Mouse (Mus musculus) splenic B cell, adult 2 months (primary cell): Measurements from ENCODE around the gene Tmem222.

ENCODE experiments used
- DNase-seq: peaks from one replicate; pipeline ENCODE4 v3.0.0-alpha.2; 2011; ENCODE audit warnings: low read depth, low spot score
- H3K27me3 ChIP-seq: 2 replicates; pipeline ENCODE4 v1.6.1; 2012; ENCODE audit warnings: mild to moderate bottlenecking, low read length, moderate library complexity, mixed read lengths; ENCODE audit not compliant: control insufficient read depth, poor library complexity, insufficient read depth, severe bottlenecking
- H3K36me3 ChIP-seq: 2 replicates; pipeline ENCODE4 v1.6.1; 2012; ENCODE audit warnings: mild to moderate bottlenecking, low read length, moderate library complexity, mixed read lengths; ENCODE audit not compliant: control insufficient read depth, poor library complexity, insufficient read depth, severe bottlenecking

Gene Tmem222

DNA sequence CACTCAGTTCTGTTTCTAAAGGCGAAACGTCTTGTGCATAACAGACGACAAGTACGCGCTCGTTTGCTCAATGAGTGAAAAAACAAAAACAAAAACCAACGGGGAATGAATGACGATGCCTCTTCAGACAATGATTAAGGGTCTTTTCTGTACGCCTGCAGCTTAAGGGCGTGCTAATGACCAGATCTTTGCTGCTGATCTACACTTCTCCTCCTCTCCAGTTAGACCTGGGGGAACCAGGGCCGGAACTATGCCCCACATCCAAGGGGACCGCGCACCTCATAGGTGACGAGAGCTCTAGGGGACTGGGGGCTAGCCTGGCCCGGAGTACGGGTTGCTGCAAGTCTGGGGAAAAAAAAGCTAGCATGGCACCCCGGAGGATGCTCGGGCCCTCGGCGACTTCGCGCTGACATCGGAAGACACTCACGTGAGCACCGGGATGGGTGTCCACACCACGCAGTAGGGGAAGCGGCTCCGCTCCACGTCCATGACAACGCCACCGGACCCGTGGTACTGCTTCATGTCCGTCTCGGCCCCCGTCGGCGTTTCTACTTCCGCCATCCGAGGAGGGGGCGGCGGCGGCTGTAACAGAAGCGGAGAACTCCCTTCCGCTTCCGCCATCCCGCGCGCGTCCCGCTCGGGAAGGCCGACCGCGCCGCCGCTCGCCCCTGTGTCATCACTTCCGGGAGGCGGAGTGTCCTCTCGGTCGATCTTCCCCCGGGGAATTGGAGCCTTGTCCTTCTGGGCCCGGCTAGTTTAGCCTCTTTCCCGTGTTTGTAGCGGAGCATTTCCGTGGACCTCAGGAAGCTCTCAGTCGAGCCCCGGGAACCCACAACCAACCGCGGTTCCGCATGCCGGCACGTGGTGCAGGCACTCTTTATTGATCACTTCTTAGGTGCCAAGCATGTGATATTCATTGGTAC lies at the start of gene Tmem222:
Tmem222 (minus strand) TSS at position 689 of the 923 bp plus-strand sequence.
- no peaks in the 10 kb centered on the region for H3K27me3 ChIP-seq
- 0 out of 2 replicates have a peak, but pooled peaks cover under 1% of the 10 kb centered on the region for H3K36me3 ChIP-seq
- peak; percentile 90 for DNase-seq

DNA sequence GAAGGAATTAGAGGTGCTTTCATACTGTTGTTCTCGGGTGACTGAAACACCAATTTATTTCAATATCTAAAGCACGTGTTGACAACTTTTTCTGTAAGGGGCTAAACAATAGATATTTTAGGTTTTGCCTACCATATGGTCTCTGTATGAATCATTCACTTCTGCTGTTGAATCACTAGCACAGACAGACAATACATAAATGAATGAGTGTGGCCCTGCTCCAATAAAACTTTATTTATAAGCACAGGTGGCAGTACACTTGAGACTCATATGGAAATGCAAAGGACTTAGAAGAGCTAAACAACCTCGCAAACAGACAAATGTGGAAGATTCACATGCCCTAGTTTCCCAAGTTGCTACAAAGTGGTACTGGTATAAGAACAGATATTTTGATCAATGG lies 42.1 kb upstream of the Tmem222 start:
- Histone ChIP-seq H3K27me3 (no peaks in the 10 kb centered on the region), H3K36me3 (0 out of 2 replicates have a peak, but pooled peaks cover 7% of the 10 kb centered on the region)
- DNase-seq = no peak

DNA sequence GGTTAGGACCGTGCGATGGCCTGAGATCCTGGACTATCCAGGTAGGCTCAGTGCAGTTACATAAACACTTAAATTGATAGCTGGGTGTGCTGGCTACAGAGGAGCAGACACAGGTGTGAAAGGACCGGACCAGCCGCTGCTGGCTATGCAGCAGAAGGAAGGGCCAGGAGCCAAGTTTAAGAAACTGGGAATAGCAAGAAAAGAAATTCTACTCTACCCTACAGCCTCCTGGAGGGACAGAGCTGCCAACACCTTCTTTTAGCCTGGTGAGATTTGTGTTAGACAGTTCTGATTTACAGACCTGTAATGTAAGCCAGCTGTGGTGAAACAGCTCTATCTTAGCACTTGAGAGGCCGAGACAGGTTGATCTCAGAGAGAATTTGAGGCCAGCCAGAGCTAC lies 38.4 kb upstream of the Tmem222 start:
- no peaks in the 10 kb centered on the region for H3K27me3 ChIP-seq
- H3K36me3 ChIP-seq = peaks cover 7% of the 10 kb centered on the region; the same call in 1 of the 2 replicates
- DNase-seq = no peak

DNA sequence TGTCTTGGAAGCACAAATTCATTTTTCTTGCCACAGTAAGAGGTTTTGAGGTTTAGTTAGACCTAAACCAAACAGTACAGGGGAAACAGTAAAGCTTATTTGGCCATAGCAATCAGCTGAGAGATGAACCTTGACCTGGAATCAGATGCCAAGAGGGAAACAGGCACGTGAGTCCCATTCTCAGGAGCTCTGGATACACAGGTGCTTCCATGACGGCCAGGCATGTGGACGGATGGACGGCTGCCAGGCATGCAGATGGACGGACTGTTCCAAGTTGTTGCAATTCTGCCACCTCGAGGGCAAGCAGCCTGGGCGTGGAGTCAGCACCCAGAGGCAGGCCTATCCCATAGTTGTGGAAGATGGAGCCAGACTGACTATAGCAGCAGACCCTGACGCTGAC lies 37.3 kb upstream of the Tmem222 start:
- peaks cover 3% of the 10 kb centered on the region; the same call in 1 of the 2 replicates for H3K36me3 ChIP-seq
- no peaks in the 10 kb centered on the region for H3K27me3 ChIP-seq
- DNase-seq = no peak

DNA sequence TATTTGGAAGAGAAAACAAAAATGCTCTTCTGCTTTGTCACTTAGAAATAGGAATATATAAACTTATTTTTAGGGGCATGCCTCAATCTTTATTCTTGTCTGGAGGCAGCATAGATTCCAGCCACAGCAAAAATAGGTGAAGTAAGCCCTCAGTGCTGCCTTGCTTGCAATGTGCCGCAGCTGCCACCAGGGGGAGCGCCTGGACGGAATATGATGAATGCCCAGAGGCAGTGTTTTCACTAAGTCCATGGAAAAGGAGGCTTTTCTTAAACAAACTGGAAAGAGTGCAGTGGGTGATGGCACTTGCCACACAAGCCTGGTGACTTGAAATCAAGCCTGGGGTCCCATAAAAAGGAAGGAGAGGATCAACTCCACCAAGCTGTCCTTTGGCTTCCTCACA lies 32.4 kb upstream of the Tmem222 start:
- H3K27me3 ChIP-seq = no peaks in the 10 kb centered on the region
- peak; percentile 83 for DNase-seq
- H3K36me3 ChIP-seq = peaks cover 2% of the 10 kb centered on the region; the same call in 1 of the 2 replicates

DNA sequence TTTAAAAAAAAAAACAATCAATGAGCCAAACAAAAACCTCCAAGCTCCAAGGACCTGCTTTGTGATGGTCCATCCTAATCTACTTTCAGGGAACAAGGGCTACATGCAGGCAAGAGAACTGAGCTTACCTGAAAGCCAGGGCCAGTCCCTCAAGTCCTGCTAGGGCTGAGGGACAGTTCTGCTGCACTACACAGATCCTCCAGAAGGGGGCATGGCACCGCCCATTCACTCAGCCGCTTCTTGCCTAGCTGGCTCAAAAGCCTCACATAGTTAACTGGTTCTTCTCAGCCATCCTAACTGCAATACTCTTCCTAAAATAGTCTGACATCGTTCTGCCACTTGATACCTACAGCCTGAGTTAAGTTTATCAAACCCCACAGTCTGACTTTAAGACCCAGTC lies 29.7 kb upstream of the Tmem222 start:
- peak; percentile 79 for DNase-seq
- no peaks in the 10 kb centered on the region for H3K27me3 ChIP-seq
- no peaks in the 10 kb centered on the region; the same call in 1 of the 2 replicates for H3K36me3 ChIP-seq

DNA sequence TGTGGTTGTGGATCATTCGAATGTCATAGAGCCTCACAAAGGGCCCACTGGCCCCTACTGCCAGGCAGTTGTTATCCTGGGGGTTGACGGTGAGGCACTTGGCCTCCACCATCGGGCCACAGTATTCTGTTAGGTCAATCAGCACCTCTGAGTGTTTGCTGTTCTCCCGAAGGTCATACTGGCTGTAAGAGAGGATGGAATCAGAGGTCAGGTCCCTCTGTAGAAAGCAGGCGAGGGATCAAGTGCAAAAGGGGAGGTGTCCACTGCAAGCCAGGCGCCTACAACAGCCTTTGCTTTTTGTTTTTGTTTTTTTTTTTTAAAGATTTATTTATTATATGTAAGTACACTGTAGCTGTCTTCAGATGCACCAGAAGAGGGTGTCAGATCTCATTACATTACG lies 28.2 kb upstream of the Tmem222 start:
- Histone ChIP-seq H3K36me3 (no peaks in the 10 kb centered on the region), H3K27me3 (no peaks in the 10 kb centered on the region)
- DNase-seq = no peak

DNA sequence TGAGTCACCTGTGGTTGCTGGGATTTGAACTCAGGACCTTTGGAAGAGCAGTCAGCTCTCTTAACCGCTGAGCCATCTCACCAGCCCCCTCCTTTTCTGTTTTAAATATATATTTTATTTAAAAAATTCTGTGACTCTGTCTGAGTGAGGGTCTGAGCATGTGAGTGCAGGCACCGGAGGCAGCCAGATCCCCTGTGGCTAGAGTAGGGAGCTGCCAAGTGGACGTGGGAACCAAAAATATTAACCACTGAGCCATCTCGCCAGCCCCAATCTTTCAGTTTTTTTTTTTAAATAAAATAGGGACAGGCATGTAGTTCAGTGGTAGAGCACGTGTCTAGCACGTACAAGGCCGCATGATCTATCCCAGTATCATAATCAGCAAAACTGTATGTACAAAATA lies 27.2 kb upstream of the Tmem222 start:
- no peaks in the 10 kb centered on the region for H3K36me3 ChIP-seq
- no peak for DNase-seq

DNA sequence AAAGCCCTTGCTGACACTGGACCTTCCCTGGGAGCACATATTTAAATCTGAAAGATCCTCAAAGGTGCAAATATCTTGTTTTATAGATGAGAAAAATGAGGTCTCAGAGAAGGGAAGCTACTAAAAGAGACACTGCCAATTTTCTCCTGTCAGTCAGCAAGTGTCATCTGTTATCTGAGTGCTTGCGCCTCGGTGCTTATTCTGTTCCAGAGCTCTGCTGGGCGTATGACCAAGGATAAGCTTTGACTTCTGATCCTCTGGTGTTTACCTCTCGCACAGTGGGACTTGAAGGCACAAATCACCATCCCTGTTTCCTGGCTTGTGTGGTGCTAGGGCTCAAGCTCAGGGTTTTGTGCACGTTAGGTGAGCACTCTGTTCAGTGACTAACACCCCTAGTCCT lies 25.1 kb upstream of the Tmem222 start:
- H3K27me3 ChIP-seq = no peaks in the 10 kb centered on the region
- no peak for DNase-seq
- peaks cover 1% of the 10 kb centered on the region; the same call in 1 of the 2 replicates for H3K36me3 ChIP-seq

More for the DNA sequence above, 27.2 kb upstream of the Tmem222 start:
- no peaks in the 10 kb centered on the region for H3K27me3 ChIP-seq

DNA sequence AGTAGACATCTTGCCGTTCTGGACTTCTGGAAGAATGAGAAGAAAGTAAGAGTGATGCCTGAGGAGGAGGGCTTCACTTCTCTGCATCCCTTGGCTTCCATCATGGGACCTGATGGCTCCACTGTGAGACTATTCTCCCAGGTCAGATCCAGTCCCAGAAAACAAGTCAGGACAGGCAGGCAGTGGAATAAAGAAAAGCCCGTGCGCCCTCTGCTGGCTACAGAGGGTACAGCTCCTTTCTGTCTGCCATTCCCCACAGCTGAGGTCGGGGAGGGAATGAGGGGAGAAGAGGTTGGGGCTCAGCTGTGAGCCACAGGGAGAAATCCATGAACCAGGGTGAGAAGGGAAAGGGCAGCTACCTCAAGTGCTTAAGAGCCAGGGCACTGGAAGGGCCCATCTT lies 24.2 kb upstream of the Tmem222 start:
- H3K36me3 ChIP-seq = peaks cover 1% of the 10 kb centered on the region; the same call in 1 of the 2 replicates
- peak; percentile 67 for DNase-seq
- H3K27me3 ChIP-seq = no peaks in the 10 kb centered on the region

DNA sequence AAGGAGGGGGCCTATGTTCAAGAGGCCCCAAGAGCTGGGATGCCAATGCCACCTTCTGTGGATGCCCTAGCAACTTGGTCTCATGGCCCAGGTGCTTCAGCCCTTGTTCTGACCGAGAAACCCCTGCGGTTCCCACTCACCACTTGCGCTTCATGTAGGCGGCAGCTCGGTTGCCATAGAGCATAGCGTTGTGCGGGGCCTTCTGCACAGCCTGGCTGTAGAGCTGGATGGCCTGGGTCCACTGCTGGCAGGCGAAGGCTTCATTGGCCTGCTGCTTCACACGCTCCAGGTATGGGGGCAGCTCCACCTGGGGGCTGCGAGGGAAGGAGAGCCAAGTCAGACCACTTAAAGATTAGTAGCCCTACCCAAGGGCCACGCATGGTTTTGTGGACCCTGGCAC lies 22.8 kb upstream of the Tmem222 start:
- no peaks in the 10 kb centered on the region for H3K27me3 ChIP-seq
- peaks cover 4% of the 10 kb centered on the region for H3K36me3 ChIP-seq
- no peak for DNase-seq

DNA sequence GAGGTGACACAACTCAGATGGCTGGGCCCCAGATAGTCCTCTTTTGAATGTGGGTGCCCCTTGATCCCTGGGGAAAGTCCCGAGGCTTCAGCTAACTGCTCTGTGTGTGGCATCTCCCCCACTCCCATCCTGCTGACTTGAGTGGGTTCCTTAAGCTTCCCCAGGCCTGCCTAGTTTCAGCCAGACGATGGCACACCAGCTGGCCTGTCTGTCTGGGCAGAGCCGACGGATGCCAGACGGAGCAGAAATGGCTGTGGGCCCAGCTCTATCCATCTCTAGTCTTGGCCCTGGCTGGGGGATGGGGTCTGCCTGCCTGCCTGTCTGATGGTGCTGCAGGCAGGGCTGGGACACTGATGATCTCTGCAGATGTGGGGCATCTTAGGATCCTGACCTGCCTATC lies 22.1 kb upstream of the Tmem222 start:
- Histone ChIP-seq H3K27me3 (no peaks in the 10 kb centered on the region), H3K36me3 (peaks cover 4% of the 10 kb centered on the region)
- DNase-seq = no peak

DNA sequence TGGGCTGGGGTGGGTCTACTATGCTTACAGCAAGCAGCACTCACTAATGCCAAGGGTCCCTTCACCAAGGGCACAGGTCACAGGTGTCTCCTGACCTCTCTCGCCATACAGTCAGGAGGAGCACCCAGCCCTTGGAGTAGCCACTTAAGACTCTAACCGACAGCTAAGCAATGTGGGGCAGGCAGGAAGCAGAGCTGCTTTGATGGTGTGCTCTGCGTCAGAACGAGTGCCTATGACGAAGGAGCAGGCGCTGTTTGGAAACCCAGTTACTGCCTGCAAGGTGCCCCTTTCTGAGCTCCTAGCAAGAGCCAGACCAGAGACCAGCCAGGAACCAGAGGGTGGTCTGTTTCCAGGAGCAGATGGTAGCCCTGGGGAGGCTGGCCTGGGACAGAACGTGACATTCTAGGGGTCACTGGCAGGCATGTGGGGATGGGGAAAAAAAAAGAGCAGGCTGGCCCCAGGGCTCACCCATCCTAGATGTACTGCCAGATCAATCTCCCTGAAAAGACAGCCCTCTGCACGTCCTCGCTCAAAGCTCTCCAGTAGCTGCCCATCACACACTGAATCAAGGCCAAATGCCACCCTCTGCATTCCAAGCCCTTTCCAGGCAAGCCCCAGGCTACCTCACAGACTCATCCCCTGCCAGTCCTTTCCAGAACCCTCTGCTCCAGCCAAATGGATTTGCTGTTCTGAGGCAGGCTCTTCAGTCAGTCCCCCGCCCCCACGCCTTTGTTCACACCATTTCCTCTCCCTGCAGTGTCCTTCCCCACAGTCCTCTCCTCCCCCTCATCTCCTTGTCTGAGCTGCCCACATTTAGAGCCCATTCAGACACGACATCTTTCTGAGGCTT lies 21.1 kb upstream of the Tmem222 start:
- Histone ChIP-seq H3K36me3 (peaks cover 4% of the 10 kb centered on the region), H3K27me3 (no peaks in the 10 kb centered on the region)
- no peak for DNase-seq

DNA sequence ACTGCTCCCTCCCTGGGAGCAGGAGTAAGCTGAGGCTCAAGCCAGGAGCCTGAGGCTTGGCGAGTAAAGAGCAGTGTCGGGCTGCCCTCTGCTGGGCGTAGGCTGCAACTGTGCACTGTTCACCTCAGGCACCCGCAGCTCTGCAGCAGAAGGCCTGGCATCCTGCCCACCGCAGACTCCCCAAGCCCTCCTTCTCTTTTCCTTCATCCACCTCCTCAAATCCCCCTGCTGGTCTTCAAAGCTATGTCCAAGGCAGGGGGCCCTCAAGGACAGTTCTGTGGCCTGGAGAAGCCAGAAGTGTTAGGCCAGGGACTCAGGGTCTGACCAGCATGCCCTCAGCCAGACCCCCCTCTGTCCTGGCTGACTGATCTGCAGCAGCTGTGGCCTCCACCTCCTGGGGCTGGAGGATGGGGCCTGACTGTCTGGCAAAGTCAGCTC lies 20.2 kb upstream of the Tmem222 start:
- Histone ChIP-seq H3K27me3 (no peaks in the 10 kb centered on the region), H3K36me3 (peaks cover 4% of the 10 kb centered on the region)
- DNase-seq = peak; percentile 85

DNA sequence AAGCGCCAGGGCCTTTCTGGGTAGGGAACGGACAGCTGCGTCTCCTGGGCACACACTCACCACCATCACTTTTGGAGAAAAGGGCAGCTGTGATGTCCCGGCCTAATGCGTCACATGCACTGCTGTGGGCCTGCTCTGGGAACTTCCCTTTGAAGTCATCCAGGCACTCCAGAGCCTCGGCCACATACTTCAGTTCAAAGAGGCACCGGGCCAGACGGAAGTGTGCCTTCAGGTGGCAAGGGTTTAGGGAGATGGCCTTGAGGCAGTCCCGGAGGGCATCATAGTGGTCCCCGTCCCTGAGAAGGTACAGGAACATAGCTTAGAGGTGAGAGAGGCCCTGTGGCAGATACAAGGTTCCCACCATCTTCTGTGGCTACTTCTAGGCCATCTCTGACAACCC lies 19.8 kb upstream of the Tmem222 start:
- Histone ChIP-seq H3K36me3 (peaks cover 4% of the 10 kb centered on the region), H3K27me3 (no peaks in the 10 kb centered on the region)
- DNase-seq = no peak
